Mouse (Mus musculus) spleen, adult 2 months (tissue): ENCODE data around the gene Plekhm2. TPM values are rescaled to one million over a fixed set of nuclear protein-coding genes. Genes with fewer than 3 reads are reported as not detected.

Experiments
- DNase-seq, 2 experiments: peaks; one replicate each; pipeline versions ENCODE4 v3.0.0 to v3.0.0-alpha.2; 2012 to 2021; ENCODE audit warnings: low spot score in 2 of 2, low read depth in 1 of 2
- H3K27ac ChIP-seq: fragments of 200-500 bp; 2 replicates; pipeline ENCODE4 v1.5.1; 2012; ENCODE audit warnings: low read length, inconsistent platforms; ENCODE audit not compliant: insufficient read depth
- H3K27me3 ChIP-seq: fragments of 200-500 bp; 2 replicates; pipeline ENCODE4 v1.6.1; 2012; ENCODE audit warnings: mild to moderate bottlenecking, moderate library complexity, low read length, inconsistent platforms; ENCODE audit not compliant: control insufficient read depth, insufficient read depth
- H3K36me3 ChIP-seq: fragments of 200-500 bp; 2 replicates; pipeline ENCODE4 v1.6.1; 2012; ENCODE audit warnings: mild to moderate bottlenecking, low read length, inconsistent platforms; ENCODE audit not compliant: control insufficient read depth, insufficient read depth
- H3K4me1 ChIP-seq: fragments of 200-500 bp; 2 replicates; pipeline ENCODE4 v1.6.1; 2011; ENCODE audit warnings: inconsistent platforms; ENCODE audit not compliant: control insufficient read depth, insufficient read depth, insufficient read length
- H3K4me3 ChIP-seq: fragments of 200-500 bp; 2 replicates; pipeline ENCODE4 v1.5.1; 2011; ENCODE audit warnings: mild to moderate bottlenecking, inconsistent platforms; ENCODE audit not compliant: insufficient read depth, insufficient read length; ENCODE audit errors: extremely low read depth
- CTCF ChIP-seq: fragments of 200-500 bp; IDR thresholded peaks from 2 replicates; pipeline ENCODE4 v1.5.1; 2011; ENCODE audit warnings: mild to moderate bottlenecking, inconsistent platforms; ENCODE audit not compliant: insufficient read depth, insufficient read length, insufficient replicate concordance; ENCODE audit errors: extremely low read depth
- POLR2A ChIP-seq: fragments of 200-500 bp; IDR thresholded peaks from 2 replicates; pipeline ENCODE4 v1.6.1; 2011; ENCODE audit warnings: low read depth, low read length, inconsistent platforms
- WGBS: fragments of 180-500 bp; shearing (Covaris S2); methylation state at CpG from one replicate; pipeline ENCODE4 v1.1.7; 2018; 5-methylcytosine and 5-hydroxymethylcytosine counted together
- polyA plus RNA-seq: library from polyadenylated mRNA; depleted of rRNA; stranded (reverse); fragments of >200 nt; gene quantifications from 2 replicates; pipeline ENCODE4 v1.2.3, GENCODE M21; 2012

Plekhm2 gene
- polyA plus RNA-seq, 1 experiment = 51.6 TPM

DNA sequence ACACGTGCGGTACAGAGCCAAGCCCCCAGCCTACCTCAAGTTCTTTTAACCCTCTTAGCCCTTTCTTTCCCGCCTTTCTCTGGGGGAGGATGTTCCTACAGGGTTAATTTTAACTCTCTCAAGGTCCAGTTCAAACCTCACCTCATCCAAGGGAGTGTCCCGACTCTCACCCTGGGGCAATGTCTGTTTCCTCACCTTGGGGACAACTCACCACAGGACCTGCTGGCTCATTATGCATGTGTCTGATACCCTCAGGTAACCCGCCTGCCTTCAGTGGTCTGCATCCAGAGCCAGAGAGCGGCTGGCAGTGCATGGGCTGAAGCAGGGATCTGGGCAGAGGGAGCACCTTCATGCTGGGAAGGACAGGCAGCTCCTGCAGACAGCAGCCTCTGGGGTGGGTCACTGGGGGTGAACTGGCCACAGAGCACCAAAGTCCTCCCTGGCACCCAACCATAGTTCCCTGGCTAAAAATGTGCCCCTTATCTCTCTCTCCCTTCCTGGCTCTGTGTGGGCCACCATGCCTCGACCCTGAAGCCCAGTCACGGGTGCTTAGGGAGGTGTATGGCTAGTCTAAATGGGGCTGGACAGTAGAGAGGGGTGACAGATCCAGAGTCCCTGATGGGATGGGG is 67.9 kb downstream of the Plekhm2 start:
- no peaks in the 10 kb centered on the region for H3K36me3 ChIP-seq
- DNase-seq = no peak
- no peaks in the 10 kb centered on the region; the same call in 1 of the 2 replicates for H3K4me1 ChIP-seq
- TF ChIP-seq CTCF (no peak), POLR2A (no peak)
- 81% methylated on average over 8 of the region's 8 CpGs for WGBS
- no peak overlapping the region for H3K4me3 ChIP-seq
- H3K27me3 ChIP-seq = peaks cover 18% of the 10 kb centered on the region
- no peak overlapping the region for H3K27ac ChIP-seq

DNA sequence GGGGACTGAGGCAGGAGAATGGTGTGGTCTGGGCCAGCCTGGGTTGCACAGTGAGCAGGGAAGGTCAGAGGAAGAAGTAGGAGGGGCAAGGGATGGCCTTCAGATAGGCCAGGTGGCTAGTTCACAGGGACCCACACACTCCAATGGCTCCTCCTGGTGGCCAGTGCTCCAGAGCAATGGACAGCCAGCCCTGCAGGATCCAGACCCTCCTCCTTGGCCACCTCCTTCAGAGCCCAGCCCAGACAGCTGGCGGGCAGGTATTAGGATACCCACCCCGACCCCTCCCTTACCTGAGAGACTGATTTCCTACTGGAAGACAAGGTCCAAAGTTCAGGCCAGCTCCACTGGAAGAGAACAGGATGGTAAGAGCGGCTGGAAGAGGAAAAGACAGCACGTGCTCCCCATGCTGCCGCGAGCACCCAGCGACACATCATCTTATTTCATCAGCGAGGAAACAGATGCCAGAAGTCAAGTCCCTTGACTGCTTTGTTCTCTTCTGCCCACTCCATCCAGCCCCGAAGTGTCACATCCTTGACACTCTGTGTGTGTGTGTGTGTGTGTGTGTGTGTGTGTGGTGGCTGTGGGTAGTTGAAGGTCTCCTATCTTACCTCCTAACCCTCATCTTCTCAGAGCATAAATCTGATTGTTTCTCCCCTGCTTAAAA is 69.0 kb downstream of the Plekhm2 start:
- no peak for DNase-seq
- TF ChIP-seq CTCF (no peak), POLR2A (no peak)
- Histone ChIP-seq H3K4me1 (no peaks in the 10 kb centered on the region; the same call in 1 of the 2 replicates), H3K27ac (no peak overlapping the region), H3K36me3 (no peaks in the 10 kb centered on the region), H3K4me3 (no peak overlapping the region), H3K27me3 (peaks cover 18% of the 10 kb centered on the region)
- 77% methylated on average over 9 of the region's 9 CpGs for WGBS

DNA sequence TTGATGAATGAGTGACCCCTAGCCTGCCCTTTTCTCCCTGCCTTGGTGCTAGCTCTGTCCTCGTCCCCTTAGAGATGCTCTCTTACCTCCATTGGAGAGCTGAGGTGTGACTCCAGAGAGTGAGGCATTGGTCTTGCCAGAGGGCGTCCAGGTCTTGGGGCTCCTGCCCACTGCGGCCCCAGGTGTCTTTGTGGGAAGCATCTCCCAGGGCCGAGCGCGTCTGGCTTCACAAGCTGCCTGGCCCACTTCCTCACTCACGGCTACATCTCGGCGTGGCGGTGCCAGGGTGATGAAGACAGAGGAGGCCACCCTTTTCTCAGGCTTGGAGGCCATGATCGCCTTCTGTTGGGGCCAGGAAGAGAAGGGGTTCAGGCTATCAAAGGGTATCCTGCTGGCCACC is 69.6 kb downstream of the Plekhm2 start:
- H3K27ac ChIP-seq = no peak overlapping the region
- 86% methylated on average over 11 of the region's 11 CpGs for WGBS
- peaks cover 18% of the 10 kb centered on the region for H3K27me3 ChIP-seq
- DNase-seq = no peak
- TF ChIP-seq CTCF = no peak
- no peaks in the 10 kb centered on the region for H3K36me3 ChIP-seq
- no peak overlapping the region for H3K4me3 ChIP-seq
- no peaks in the 10 kb centered on the region; the same call in 1 of the 2 replicates for H3K4me1 ChIP-seq

DNA sequence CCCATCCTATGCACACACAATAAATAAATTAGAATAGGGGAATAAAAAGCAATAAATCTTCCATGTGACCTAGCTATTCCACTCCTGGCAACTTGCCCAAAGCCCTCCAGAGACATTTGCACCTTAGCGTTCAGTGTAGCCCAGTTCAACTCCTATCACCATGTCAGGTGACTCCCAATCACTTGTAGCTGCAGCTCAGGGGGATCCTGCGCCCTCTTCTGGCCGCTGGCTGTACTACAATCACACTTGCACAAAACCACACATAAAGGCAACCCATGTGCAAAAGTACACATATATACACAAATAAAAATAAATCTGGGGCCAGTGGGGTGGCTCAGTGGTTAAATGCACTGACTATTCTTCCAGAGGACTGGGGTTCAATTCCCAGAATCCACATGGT is 73.2 kb downstream of the Plekhm2 start:
- Histone ChIP-seq H3K27me3 (no peaks in the 10 kb centered on the region), H3K27ac (no peak overlapping the region), H3K4me1 (peaks cover 2% of the 10 kb centered on the region; the same call in 1 of the 2 replicates), H3K4me3 (no peak overlapping the region), H3K36me3 (no peaks in the 10 kb centered on the region)
- no peak for DNase-seq
- TF ChIP-seq CTCF = peak; percentile 36; the same call in 1 of the 2 replicates
- TF ChIP-seq POLR2A = no peak
- 30% methylated on average over 3 of the region's 3 CpGs for WGBS

DNA sequence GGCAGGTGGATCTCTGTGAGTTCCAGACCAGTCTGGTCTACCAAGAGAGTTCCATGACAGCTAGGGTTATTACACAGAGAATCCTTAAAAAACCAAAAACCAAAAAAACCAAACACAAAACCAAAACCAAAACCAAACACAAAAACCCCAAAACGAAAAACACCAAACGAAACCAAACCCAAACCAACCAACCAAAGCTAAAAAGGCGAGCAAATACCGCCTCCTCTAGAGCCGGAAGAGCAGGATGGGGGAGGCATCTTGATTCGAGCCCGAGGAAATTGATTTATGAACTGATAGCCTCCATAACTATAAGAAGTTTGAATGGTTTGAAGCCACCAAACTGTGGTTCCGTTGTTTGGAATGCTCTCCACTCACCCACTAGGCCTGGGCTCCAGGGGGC is 80.8 kb downstream of the Plekhm2 start:
- Histone ChIP-seq H3K4me3 (no peak overlapping the region), H3K36me3 (no peaks in the 10 kb centered on the region), H3K27ac (peak overlapping the region; percentile 56), H3K4me1 (peaks cover 11% of the 10 kb centered on the region), H3K27me3 (no peaks in the 10 kb centered on the region)
- DNase-seq = peak in 1 of 2 experiments; percentile 27
- TF ChIP-seq POLR2A (no peak), CTCF (no peak)
- WGBS = 58% methylated on average over 8 of the region's 8 CpGs

DNA sequence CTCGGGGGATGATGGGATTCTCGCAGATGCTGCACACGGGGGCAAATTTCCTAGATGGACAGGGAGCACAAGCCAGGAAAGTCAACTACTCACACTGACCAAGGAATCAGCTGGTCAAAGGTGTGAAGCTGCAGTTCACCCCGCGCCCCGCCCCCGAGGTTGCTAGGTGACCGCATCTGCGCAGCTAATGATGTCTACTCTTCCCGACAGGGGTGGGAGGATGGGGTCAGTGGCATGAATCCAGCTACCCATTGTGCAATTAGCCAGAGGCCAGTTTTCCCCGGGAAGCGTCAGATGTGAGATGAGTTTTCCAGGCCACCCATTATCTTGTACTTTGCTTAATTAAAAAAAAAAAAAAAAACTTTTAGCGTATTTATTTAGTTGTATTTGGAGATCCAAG is 83.6 kb downstream of the Plekhm2 start:
- H3K36me3 ChIP-seq = no peaks in the 10 kb centered on the region
- no peak for DNase-seq
- H3K27me3 ChIP-seq = no peaks in the 10 kb centered on the region
- peaks cover 9% of the 10 kb centered on the region for H3K4me1 ChIP-seq
- no peak overlapping the region for H3K4me3 ChIP-seq
- no peak overlapping the region for H3K27ac ChIP-seq
- no peak for TF ChIP-seq CTCF
- no peak for TF ChIP-seq POLR2A
- 94% methylated on average over 13 of the region's 13 CpGs for WGBS

DNA sequence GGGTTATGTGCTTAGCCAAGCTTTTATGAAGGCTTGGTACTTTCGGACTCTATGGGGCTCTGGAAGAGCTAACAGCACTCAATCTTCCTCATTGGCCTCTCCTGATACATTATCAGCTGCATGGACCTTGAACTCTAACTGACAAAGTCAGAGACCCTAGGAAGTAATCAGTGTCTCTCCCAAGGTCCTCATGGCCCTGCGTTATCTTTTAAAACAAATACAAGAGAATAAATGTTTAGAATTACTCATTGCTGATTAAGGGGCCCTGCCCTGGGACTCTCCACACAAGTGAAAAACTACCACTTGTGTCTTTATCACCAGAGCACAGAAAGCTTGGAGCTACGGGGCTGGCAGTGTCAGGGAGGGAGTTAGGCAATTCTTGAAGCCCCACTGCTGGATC is 85.9 kb downstream of the Plekhm2 start:
- no peak overlapping the region for H3K4me3 ChIP-seq
- DNase-seq = no peak
- 59% methylated on average over 3 of the region's 3 CpGs for WGBS
- no peaks in the 10 kb centered on the region for H3K36me3 ChIP-seq
- H3K4me1 ChIP-seq = no peaks in the 10 kb centered on the region; the same call in 1 of the 2 replicates
- TF ChIP-seq POLR2A (no peak), CTCF (no peak)
- H3K27ac ChIP-seq = no peak overlapping the region
- no peaks in the 10 kb centered on the region for H3K27me3 ChIP-seq
